Mouse (Mus musculus): ENCODE measurements at regions not wholly inside any gene's neighbourhood (a gene's known extent, or its start where the extent isn't known, plus 50 kb on each side); places are given as distances from the start of the nearest gene placed in this dataset.

DNA sequence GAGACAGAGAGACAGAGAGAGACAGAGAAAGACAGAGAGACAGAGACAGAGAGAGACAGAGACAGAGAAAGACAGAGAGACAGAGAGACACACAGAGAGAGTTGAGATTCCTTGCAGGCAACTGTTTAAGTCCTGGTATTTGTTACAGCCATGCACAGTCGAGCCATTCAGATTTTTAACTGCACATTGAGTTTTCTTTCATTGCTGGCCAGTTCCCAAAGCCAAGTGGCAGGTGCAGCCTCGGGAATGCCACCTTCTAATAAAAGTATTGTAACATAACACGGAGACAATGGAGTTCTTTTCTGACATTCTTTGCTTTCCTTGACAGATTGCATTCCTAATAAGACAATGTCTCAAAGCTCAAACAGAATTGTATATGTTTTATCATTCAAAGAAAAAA is 306.3 kb upstream of the Flrt2 start:
- TF ChIP-seq TCF12 (IDR thresholded peaks at IDR 0.05; ENCODE audit: insufficient read depth, poor library complexity, severe bottlenecking), result no peak
- TF ChIP-seq POLR2A (IDR thresholded peaks at IDR 0.05; ENCODE audit: insufficient read length, low read depth), result no peak
- TF ChIP-seq MYOD1 (IDR thresholded peaks at IDR 0.05; ENCODE audit: control insufficient read depth in 1 of 3, insufficient read length in 2 of 3, low read depth in 2 of 3), result peak in 2 of 3 experiments; percentile 57 to 70
- no peak for TF ChIP-seq MAX (IDR thresholded peaks at IDR 0.05; ENCODE audit: low read depth)
- no peak for TF ChIP-seq E2F4 (IDR thresholded peaks at IDR 0.05; ENCODE audit: insufficient read depth)
- TF ChIP-seq POLR2AphosphoS2 (IDR thresholded peaks at IDR 0.05; ENCODE audit: insufficient read length, low read depth), result no peak
- TF ChIP-seq TCF3 (IDR thresholded peaks at IDR 0.05; ENCODE audit: insufficient read length, low read depth), result no peak
- TF ChIP-seq USF1 (IDR thresholded peaks at IDR 0.05; ENCODE audit: low read depth), result no peak
